Mouse (Mus musculus) CD4-positive naive resting alpha-beta T cell, adult 57 days (primary cell): Measurements from ENCODE around the gene Vmn2r31. TPM values are rescaled to one million over a fixed set of nuclear protein-coding genes. Genes with fewer than 3 reads are reported as not detected.

ENCODE experiments used
- total RNA-seq: library from RNA; stranded (reverse); gene quantifications from one replicate; pipeline ENCODE4 v1.2.4, GENCODE M21; 2023

Gene Vmn2r31
- total RNA-seq = not detected

DNA sequence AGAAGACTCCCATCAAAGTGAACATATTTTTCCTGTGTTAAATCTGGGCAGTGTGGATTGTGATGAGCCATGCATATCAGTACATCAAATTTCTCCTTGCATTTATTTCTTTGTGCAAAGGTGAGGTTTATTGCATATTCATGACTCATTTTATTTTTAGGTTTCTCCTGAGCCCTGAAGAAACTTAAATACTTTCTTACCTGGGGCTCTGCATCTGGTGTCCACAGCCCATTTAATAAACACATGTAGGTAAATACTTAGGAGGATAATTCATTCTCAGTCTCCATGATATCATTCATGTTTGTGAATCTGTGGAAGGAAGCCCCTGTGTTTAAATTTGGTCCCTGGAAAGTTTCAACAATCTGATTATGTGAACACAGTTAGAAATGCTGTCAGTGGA, at the start of gene Vmn2r31:
Vmn2r31 (minus strand) TSS at position 101 of the 400 bp plus-strand sequence.

DNA sequence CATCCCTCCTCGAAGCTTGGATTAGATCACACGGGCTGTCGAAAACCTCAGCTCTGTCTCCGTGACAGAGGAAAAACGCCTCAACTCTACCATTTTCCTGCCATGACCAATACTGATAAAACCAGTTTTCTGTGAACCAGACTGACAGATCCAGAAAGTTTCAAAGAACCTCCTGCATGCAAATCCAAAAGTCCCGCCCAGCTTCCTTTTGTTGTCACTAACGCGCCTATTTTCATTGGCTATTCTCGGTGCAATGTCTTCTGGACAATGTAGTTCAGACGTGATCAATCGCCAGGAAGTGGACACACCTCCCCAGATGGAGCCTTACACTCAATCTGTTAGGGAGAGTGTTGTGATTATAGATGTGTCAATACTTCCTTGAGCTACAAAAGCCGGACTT, 25.1 kb downstream of the Vmn2r31 start, which contains the start of gene Gm45783:
Gm45783 (minus strand) TSS at position 143 of the 400 bp plus-strand sequence.

GRCm38 (mm10) chr7:7337509-7337908, 62.0 kb downstream of the Vmn2r31 start, which contains the start of gene Vmn2r30:
Vmn2r30 (minus strand) TSS chr7:7337609.

Other genes with a start within 250 kb of the Vmn2r31 start
- gene Zfp418, start 228.4 kb downstream of the Vmn2r31 start, total RNA-seq = 2.8 TPM
- gene Zfp772, start 189.7 kb downstream of the Vmn2r31 start, total RNA-seq = 3.9 TPM
- 0.59 TPM for gene Vmn2r29, start 152.4 kb downstream of the Vmn2r31 start, total RNA-seq
- gene Gm45844, start 121.4 kb downstream of the Vmn2r31 start, total RNA-seq = 1.5 TPM
- gene Clcn4, start 98.9 kb downstream of the Vmn2r31 start, total RNA-seq = 50.6 TPM
- gene Vmn2r30, start 62.1 kb downstream of the Vmn2r31 start, total RNA-seq = not detected
- gene Gm45783, start 25.1 kb downstream of the Vmn2r31 start, total RNA-seq = not detected
- not detected for gene Vmn2r32, start 80.3 kb upstream of the Vmn2r31 start, total RNA-seq
- gene Vmn2r33, start 167.1 kb upstream of the Vmn2r31 start, total RNA-seq = not detected